Mouse (Mus musculus): Measurements from ENCODE around the gene Tmem132c.

Tmem132c gene

GRCm38 (mm10) chr5:127491724-127492123, 250.1 kb downstream of the Tmem132c start:
- no peak for DNase-seq (ENCODE audit: low spot score)

GRCm38 (mm10) chr5:127496895-127497294, 255.3 kb downstream of the Tmem132c start:
- no peak for DNase-seq (ENCODE audit: low spot score)

- no peak for DNase-seq (ENCODE audit: low spot score)
Measured at GRCm38 (mm10) chr5:127499151-127499827, 257.7 kb downstream of the Tmem132c start.

- DNase-seq (ENCODE audit: low spot score), result no peak
Measured at GRCm38 (mm10) chr5:127502838-127503237, 261.2 kb downstream of the Tmem132c start.

GRCm38 (mm10) chr5:127505697-127506096, 264.1 kb downstream of the Tmem132c start:
- no peak for DNase-seq (ENCODE audit: low spot score)

GRCm38 (mm10) chr5:127511653-127512052, 270.0 kb downstream of the Tmem132c start:
- DNase-seq (ENCODE audit: low spot score), result no peak

GRCm38 (mm10) chr5:127515960-127516359, 274.4 kb downstream of the Tmem132c start:
- DNase-seq (ENCODE audit: low spot score), result no peak

GRCm38 (mm10) chr5:127522744-127523476, 281.3 kb downstream of the Tmem132c start:
- DNase-seq (ENCODE audit: low spot score), result no peak

GRCm38 (mm10) chr5:127527344-127527974, 285.9 kb downstream of the Tmem132c start:
- no peak for DNase-seq (ENCODE audit: low spot score)

- no peak for DNase-seq (ENCODE audit: low spot score)
Measured at GRCm38 (mm10) chr5:127537508-127537907, 295.9 kb downstream of the Tmem132c start.

- DNase-seq (ENCODE audit: low spot score), result no peak
Measured at GRCm38 (mm10) chr5:127546585-127546991, 305.0 kb downstream of the Tmem132c start.

- no peak for DNase-seq (ENCODE audit: low spot score)
Measured at GRCm38 (mm10) chr5:127548136-127548535, 306.5 kb downstream of the Tmem132c start.

- no peak for DNase-seq (ENCODE audit: low spot score)
Measured at GRCm38 (mm10) chr5:127561086-127561485, 319.5 kb downstream of the Tmem132c start.

GRCm38 (mm10) chr5:127567165-127567741, 325.6 kb downstream of the Tmem132c start:
- DNase-seq (ENCODE audit: low spot score), result no peak

- no peak for DNase-seq (ENCODE audit: low spot score)
Measured at GRCm38 (mm10) chr5:127577419-127577818, 335.8 kb downstream of the Tmem132c start.

- no peak for DNase-seq (ENCODE audit: low spot score)
Measured at GRCm38 (mm10) chr5:127583658-127584057, 342.1 kb downstream of the Tmem132c start.

- DNase-seq (ENCODE audit: low spot score), result no peak
Measured at GRCm38 (mm10) chr5:127587854-127588253, 346.2 kb downstream of the Tmem132c start.

- no peak for DNase-seq (ENCODE audit: low spot score)
Measured at GRCm38 (mm10) chr5:127592406-127592805, 350.8 kb downstream of the Tmem132c start.

- no peak for DNase-seq (ENCODE audit: low spot score)
Measured at GRCm38 (mm10) chr5:127592854-127593253, 351.2 kb downstream of the Tmem132c start.

- DNase-seq (ENCODE audit: low spot score), result no peak
Measured at GRCm38 (mm10) chr5:127595676-127596075, 354.1 kb downstream of the Tmem132c start.

- DNase-seq (ENCODE audit: low spot score), result no peak
Measured at GRCm38 (mm10) chr5:127596862-127597261, 355.3 kb downstream of the Tmem132c start.

GRCm38 (mm10) chr5:127602996-127603395, 361.4 kb downstream of the Tmem132c start:
- no peak for DNase-seq (ENCODE audit: low spot score)

GRCm38 (mm10) chr5:127607507-127607906, 365.9 kb downstream of the Tmem132c start:
- no peak for DNase-seq (ENCODE audit: low spot score)
